Mouse (Mus musculus): ENCODE measurements around the gene Cldn14.

GRCm38 (mm10) chr16:93938400-93938846 is 70.2 kb downstream of the Cldn14 start:
- no peak for TF ChIP-seq HCFC1 (IDR thresholded peaks at IDR 0.05; ENCODE audit: borderline replicate concordance, insufficient read depth, low read length)
- TF ChIP-seq ZNF384 (IDR thresholded peaks at IDR 0.05; ENCODE audit: low read depth, low read length), result no peak
- TF ChIP-seq CHD2 (IDR thresholded peaks at IDR 0.05; ENCODE audit: low read depth, low read length), result no peak

Measured in ES-E14 (cell line).